Mouse (Mus musculus) R1 (cell line): ENCODE measurements around the gene Leng8.

Experiments used
- DNase-seq: peaks from one replicate; pipeline ENCODE4 v3.0.0-alpha.2; 2018; ENCODE audit warnings: low read depth, low spot score

Leng8 gene

DNA sequence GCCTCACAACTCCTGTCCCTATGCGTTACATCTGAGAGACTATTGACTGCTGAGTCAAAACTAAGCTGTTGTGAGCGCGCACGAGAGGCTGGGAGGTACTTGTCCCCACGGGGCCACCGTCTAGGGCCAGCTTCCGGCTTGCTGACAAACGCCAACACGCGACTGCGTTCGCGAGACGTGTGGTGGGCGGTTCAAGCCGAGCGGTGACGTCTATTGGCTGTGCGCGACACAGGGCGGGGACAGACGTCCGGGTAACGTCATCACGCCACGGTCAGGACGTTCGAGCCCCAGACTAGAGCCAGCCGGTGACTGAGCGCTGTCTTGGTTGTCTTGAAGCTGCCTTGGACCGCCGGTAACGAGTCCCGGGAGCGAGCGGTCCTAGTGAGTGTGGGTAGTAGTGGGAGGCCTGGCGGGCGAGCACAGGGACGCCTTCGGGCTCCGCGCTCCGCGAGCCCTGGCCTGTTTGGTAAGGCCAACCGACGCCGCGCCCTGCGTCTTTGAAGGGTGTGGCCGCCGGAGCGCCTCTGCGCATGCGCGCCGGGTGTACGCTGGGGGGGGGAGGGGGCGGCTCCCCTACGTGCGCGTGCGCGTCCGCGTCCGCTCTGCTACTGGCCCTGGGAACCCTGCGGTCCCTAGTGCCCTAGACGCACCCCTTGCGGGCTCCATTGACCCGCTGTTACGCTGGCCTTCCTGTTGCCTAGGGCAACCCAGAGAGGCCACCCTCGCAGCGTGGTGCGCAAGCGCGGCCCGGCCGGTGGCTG, at the start of gene Leng8:
Gene Leng8 (plus strand): TSS at position 269 of the 761 bp plus-strand sequence.
- peak; percentile 99 for DNase-seq

DNA sequence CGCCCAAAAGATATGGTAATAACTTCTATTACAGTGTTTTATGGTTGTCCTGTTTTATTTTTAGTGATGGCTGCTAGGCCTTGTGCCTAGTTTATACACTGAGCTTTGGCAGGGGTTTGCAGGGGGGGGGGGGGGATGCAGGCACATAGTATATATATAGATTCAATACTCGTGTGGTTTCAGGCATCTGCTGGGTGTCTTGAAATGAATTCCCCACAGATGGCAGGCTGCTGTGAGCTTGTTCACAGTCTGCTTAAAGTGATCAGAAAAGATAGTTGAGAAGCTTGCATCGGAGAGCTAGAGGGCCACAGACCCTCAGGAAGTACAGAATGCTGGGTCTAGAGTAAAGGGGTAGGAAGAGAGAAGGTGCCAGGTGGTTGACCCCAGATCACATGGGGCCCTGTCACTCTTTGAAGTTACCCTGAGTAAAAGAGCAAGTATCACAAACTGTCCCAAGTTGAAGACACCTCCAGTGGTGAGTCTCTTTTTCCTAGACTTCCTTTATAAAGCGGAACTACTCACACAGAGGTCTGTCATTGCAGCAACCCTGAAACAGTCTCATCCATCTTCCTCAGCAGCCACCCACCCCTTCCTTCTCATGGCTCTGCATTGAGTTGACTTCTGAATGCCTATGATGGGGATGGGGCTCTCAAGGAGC, 49.5 kb upstream of the Leng8 start:
- DNase-seq: no peak

DNA sequence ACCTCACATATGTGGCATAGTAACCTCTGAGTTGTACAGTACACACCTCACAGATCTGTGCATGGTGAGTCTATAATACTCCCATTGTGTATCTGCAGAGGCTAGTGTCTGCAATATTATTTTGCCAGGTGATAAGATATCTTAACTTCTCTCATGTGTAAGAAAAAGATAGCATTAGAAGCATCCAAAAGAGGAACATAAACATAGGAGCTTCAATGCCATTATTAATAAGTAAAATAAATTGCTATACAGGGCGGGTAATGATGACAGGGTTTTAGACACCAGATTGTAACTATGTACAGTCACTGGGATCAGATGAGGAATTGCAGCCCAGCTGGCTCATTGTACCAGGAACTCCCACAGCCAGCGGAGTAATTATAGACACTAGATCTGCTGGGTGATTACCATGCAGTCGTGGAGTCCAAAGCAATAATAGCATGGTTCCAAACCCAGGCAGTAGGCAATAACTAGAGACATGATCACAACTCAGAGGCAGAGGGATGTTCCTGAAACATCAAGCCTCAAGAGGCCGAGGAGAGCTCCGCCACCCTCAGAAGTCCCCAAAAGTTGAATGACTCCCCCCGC, 48.9 kb upstream of the Leng8 start:
- no peak for DNase-seq

- DNase-seq: no peak
Observed at GRCm38 (mm10) chr7:4088679-4089078, 48.2 kb upstream of the Leng8 start.

DNA sequence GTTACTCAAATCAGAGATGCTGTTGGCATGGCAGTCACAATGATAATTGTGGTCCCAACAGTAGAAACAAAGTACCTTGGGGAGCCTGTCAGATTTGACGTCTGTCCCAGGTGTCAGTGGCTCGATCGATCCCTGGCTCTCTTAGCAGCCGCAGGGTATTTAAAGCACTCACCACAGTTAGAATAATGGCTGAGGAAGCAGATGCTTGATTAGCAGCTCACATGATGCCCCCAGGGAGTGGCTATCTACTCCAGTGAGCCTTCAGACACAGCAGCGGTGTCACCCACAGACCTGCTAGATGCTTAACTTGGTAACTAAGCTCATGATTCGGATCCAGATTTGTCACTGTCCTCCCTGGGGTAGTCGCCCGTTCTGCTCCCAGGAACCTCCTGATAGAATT, 45.7 kb upstream of the Leng8 start:
- peak; percentile 13 for DNase-seq

- no peak for DNase-seq
Observed at GRCm38 (mm10) chr7:4098301-4098700, 38.5 kb upstream of the Leng8 start.

- no peak for DNase-seq
Observed at GRCm38 (mm10) chr7:4098832-4099231, 38.0 kb upstream of the Leng8 start.

- no peak for DNase-seq
Observed at GRCm38 (mm10) chr7:4101144-4101543, 35.7 kb upstream of the Leng8 start.

- DNase-seq: peak; percentile 61
Observed at GRCm38 (mm10) chr7:4103411-4103810, 33.4 kb upstream of the Leng8 start.

DNA sequence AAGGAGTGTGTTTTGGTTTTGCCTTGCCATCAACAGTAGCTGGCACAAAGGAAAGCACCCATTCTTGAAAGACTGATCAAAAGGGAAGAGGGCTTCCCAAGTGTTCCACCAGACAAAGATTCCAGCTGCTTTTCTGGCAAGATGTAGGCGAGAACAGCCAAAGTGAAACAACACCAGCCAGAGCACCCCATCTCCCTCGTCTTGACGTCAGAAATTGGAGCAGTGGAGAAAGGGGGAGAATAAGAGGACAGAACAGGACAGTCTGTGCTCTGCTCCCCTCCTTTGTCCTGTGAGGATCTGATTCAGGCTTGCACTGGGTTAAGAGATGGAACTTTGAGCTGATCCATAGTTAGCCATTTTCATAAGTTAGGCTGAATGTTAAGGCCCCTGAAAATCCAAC, 25.1 kb upstream of the Leng8 start:
- no peak for DNase-seq

GRCm38 (mm10) chr7:4117050-4117814, 19.6 kb upstream of the Leng8 start:
- no peak for DNase-seq

GRCm38 (mm10) chr7:4119344-4119902, 17.4 kb upstream of the Leng8 start, which contains the start of gene Ttyh1:
Ttyh1 (plus strand) TSS chr7:4119408.
- peak; percentile 67 for DNase-seq

- no peak for DNase-seq
Observed at GRCm38 (mm10) chr7:4119976-4120921, 16.6 kb upstream of the Leng8 start.

DNA sequence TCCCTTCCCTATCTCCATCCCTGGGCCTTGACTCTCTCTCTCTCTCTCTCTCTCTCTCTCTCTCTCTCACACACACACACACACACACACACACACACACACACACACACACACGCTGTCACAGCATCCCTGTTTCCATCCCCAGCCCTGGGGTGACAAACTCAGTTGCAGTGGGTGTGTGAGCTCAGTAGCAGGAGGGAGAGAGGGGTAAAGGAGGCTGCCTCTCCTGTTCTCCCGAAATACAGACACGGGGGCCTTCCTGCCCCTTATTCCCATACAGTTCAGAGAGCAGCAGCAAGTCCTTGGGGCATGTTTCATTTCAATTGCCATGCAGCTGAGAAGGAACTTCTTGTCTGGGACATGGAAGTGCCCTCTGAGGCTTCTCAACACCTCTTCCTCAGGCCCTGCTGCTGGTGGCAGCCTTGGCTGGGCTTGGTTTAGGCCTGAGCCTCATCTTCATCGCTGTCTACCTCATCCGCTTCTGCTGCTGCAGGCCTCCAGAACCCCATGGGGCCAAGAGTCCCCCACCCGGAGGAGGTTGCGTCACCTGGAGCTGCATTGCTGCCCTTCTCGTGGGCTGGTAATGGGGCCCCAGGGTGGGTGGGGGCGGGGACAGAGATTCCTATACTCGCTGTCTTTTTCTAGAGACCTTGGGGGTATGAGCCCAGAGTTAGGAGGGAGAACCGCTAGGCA, 14.6 kb upstream of the Leng8 start:
- no peak for DNase-seq

- DNase-seq: no peak
Observed at GRCm38 (mm10) chr7:4122783-4123182, 14.1 kb upstream of the Leng8 start.

- no peak for DNase-seq
Observed at GRCm38 (mm10) chr7:4123732-4124131, 13.1 kb upstream of the Leng8 start.

- DNase-seq: peak; percentile 99
Observed at GRCm38 (mm10) chr7:4124315-4124759, 12.5 kb upstream of the Leng8 start.

- DNase-seq: peak; percentile 95
Observed at GRCm38 (mm10) chr7:4124856-4125255, 12.0 kb upstream of the Leng8 start.

DNA sequence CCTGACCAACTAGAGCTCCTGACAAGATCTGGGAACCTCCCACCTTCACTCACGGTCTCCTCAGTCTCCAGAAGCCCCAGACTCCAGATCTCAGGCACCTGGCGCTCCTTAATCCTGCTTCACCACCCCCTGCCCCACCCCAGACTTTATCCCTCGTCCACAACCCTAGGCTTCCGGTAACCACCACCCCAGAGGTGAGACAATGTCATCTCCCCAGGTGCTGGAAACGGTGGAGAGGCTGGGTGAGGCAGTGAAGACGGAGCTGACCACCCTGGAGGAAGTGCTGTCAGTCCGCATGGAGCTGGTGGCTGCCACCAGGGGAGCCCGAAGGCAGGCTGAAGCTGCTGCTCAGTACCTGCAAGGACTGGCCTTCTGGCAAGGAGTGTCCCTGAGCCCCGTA, 11.5 kb upstream of the Leng8 start:
- peak; percentile 92 for DNase-seq
